Mouse (Mus musculus) lung, embryonic 14.5 days (tissue): ENCODE data around the gene A730061H03Rik. TPM values are rescaled to one million over a fixed set of nuclear protein-coding genes. Genes with fewer than 3 reads are reported as not detected.

Source experiments
- ATAC-seq: fragments of 200-750 bp; cut with Nextera tagmentation; 2 replicates; pipeline ENCODE4 v1.8.0; 2017; ENCODE audit warnings: mild to moderate bottlenecking, moderate TSS enrichment, moderate library complexity; ENCODE audit not compliant: insufficient read depth
- DNase-seq: peaks from one replicate; pipeline ENCODE4 v3.0.0-alpha.2; 2015
- H3K27ac ChIP-seq: fragments of 300-500 bp; sonication (generic); 2 replicates; pipeline ENCODE4 v1.5.1; 2014; ENCODE audit warnings: low read depth, mild to moderate bottlenecking, moderate library complexity
- H3K27me3 ChIP-seq: fragments of 300-500 bp; sonication (generic); 2 replicates; pipeline ENCODE4 v1.6.1; 2014; ENCODE audit warnings: low read length, control low read depth; ENCODE audit not compliant: insufficient read depth
- H3K36me3 ChIP-seq: fragments of 300-500 bp; sonication (generic); 2 replicates; pipeline ENCODE4 v1.6.1; 2014; ENCODE audit warnings: control low read depth; ENCODE audit not compliant: insufficient read depth
- H3K4me1 ChIP-seq: fragments of 300-500 bp; sonication (generic); 2 replicates; pipeline ENCODE4 v1.6.1; 2014; ENCODE audit warnings: antibody characterized with exemption, control low read depth; ENCODE audit not compliant: insufficient read depth
- H3K4me2 ChIP-seq: fragments of 300-500 bp; sonication (generic); 2 replicates; pipeline ENCODE4 v1.6.1; 2014; ENCODE audit warnings: mild to moderate bottlenecking
- H3K4me3 ChIP-seq: fragments of 300-500 bp; sonication (generic); 2 replicates; pipeline ENCODE4 v1.5.1; 2014; ENCODE audit warnings: low read depth, low read length
- H3K9ac ChIP-seq: fragments of 300-500 bp; sonication (generic); 2 replicates; pipeline ENCODE4 v1.6.1; 2014
- H3K9me3 ChIP-seq: fragments of 300-500 bp; sonication (generic); 2 replicates; pipeline ENCODE4 v1.6.1; 2016; ENCODE audit warnings: low read depth, low read length, control low read depth
- CTCF ChIP-seq: IDR thresholded peaks from 2 replicates; pipeline ENCODE4 v1.5.1; 2016; ENCODE audit warnings: antibody characterized with exemption, low read depth
- WGBS: fragments of 180-500 bp; shearing (Covaris S2); extraction: QIAGEN DNeasy Blood & Tissue Kit; methylation state at CpG from one replicate; pipeline ENCODE4 v1.1.7; 2014; 5-methylcytosine and 5-hydroxymethylcytosine counted together
- polyA plus RNA-seq: library from polyadenylated mRNA; unstranded; fragments of >200 nt; fragmentation: Nextera tagmentation; extraction: Ambion mirVana; gene quantifications from 2 replicates; pipeline ENCODE4 v1.2.1, GENCODE M21; 2014

Gene A730061H03Rik
- polyA plus RNA-seq, 1 experiment from 2014 or later, result 1.2 TPM

- TF ChIP-seq CTCF, result no peak
- Histone ChIP-seq H3K4me1 (0 out of 2 replicates have a peak, but pooled peaks cover 6% of the 10 kb centered on the region), H3K27ac (peak within 1 kb of the TSS; percentile 50; the same call in 1 of the 2 replicates), H3K27me3 (no peaks in the 10 kb centered on the region), H3K4me3 (no peak within 1 kb of the TSS), H3K4me2 (peak within 1 kb of the TSS; percentile 27; the same call in 1 of the 2 replicates), H3K9ac (no peak within 1 kb of the TSS; the same call in 1 of the 2 replicates), H3K36me3 (peaks cover 5% of the 10 kb centered on the region; the same call in 1 of the 2 replicates), H3K9me3 (no peaks in the 10 kb centered on the region)
- DNase-seq (no peak), ATAC-seq (no peak)
- WGBS, result 61% methylated on average over 8 of the region's 8 CpGs
Observed at GRCm38 (mm10) chr14:55575302-55575701, 15.1 kb upstream of the A730061H03Rik start, which contains the start of gene Fitm1. Gene Fitm1 (plus strand): TSS chr14:55575617.

GRCm38 (mm10) chr14:55571760-55572159 lies 11.6 kb upstream of the A730061H03Rik start:
- H3K4me3 ChIP-seq, result no peak overlapping the region
- DNase-seq, result no peak
- H3K4me1 ChIP-seq, result 0 out of 2 replicates have a peak, but pooled peaks cover 6% of the 10 kb centered on the region
- H3K27me3 ChIP-seq, result no peaks in the 10 kb centered on the region
- H3K36me3 ChIP-seq, result peaks cover 22% of the 10 kb centered on the region
- ATAC-seq, result no peak
- H3K9ac ChIP-seq, result no peak overlapping the region
- H3K4me2 ChIP-seq, result no peak overlapping the region
- no peak for TF ChIP-seq CTCF
- H3K27ac ChIP-seq, result no peak overlapping the region
- H3K9me3 ChIP-seq, result no peaks in the 10 kb centered on the region

GRCm38 (mm10) chr14:55570588-55570987 lies 10.4 kb upstream of the A730061H03Rik start:
- TF ChIP-seq CTCF, result no peak
- Histone ChIP-seq H3K27ac (no peak overlapping the region), H3K4me3 (no peak overlapping the region), H3K27me3 (no peaks in the 10 kb centered on the region), H3K4me2 (no peak overlapping the region), H3K9ac (no peak overlapping the region), H3K9me3 (no peaks in the 10 kb centered on the region), H3K4me1 (0 out of 2 replicates have a peak, but pooled peaks cover 3% of the 10 kb centered on the region), H3K36me3 (peaks cover 34% of the 10 kb centered on the region)
- no peak for ATAC-seq
- no peak for DNase-seq
- WGBS, result 63% methylated on average over 2 of the region's 2 CpGs

GRCm38 (mm10) chr14:55567496-55567895 lies 7.3 kb upstream of the A730061H03Rik start:
- DNase-seq (no peak), ATAC-seq (no peak)
- Histone ChIP-seq H3K4me3 (no peak overlapping the region), H3K4me2 (no peak overlapping the region), H3K27ac (no peak overlapping the region), H3K4me1 (no peaks in the 10 kb centered on the region), H3K9me3 (no peaks in the 10 kb centered on the region), H3K27me3 (no peaks in the 10 kb centered on the region), H3K9ac (no peak overlapping the region), H3K36me3 (peaks cover 58% of the 10 kb centered on the region)
- 82% methylated on average over 3 of the region's 3 CpGs for WGBS
- no peak for TF ChIP-seq CTCF

- Histone ChIP-seq H3K9me3 (no peaks in the 10 kb centered on the region), H3K27me3 (no peaks in the 10 kb centered on the region), H3K4me1 (0 out of 2 replicates have a peak, but pooled peaks cover 5% of the 10 kb centered on the region), H3K4me2 (no peak overlapping the region), H3K4me3 (no peak overlapping the region), H3K9ac (no peak overlapping the region), H3K27ac (no peak overlapping the region), H3K36me3 (peaks cover 58% of the 10 kb centered on the region)
- ATAC-seq (no peak), DNase-seq (no peak)
- peak; percentile 28 for TF ChIP-seq CTCF
- WGBS, result 77% methylated on average over 3 of the region's 3 CpGs
Observed at GRCm38 (mm10) chr14:55565748-55566147, 5.5 kb upstream of the A730061H03Rik start.

GRCm38 (mm10) chr14:55563249-55563648 lies 3.0 kb upstream of the A730061H03Rik start:
- Histone ChIP-seq H3K4me3 (no peak overlapping the region), H3K36me3 (peaks cover 47% of the 10 kb centered on the region), H3K9ac (no peak overlapping the region), H3K27ac (no peak overlapping the region), H3K4me2 (no peak overlapping the region), H3K9me3 (no peaks in the 10 kb centered on the region), H3K27me3 (no peaks in the 10 kb centered on the region), H3K4me1 (0 out of 2 replicates have a peak, but pooled peaks cover 5% of the 10 kb centered on the region)
- DNase-seq (no peak), ATAC-seq (no peak)
- 87% methylated on average over 11 of the region's 11 CpGs for WGBS
- TF ChIP-seq CTCF, result no peak

- Histone ChIP-seq H3K36me3 (peaks cover 37% of the 10 kb centered on the region), H3K4me1 (0 out of 2 replicates have a peak, but pooled peaks cover 5% of the 10 kb centered on the region), H3K4me3 (peak overlapping the region; percentile 73; the same call in 1 of the 2 replicates), H3K4me2 (peak overlapping the region; percentile 81), H3K9ac (no peak overlapping the region), H3K9me3 (no peaks in the 10 kb centered on the region), H3K27ac (no peak overlapping the region), H3K27me3 (no peaks in the 10 kb centered on the region)
- TF ChIP-seq CTCF, result no peak
- 71% methylated on average over 10 of the region's 10 CpGs for WGBS
- DNase-seq (no peak), ATAC-seq (no peak)
Observed at GRCm38 (mm10) chr14:55561860-55562259, 1.7 kb upstream of the A730061H03Rik start.
